ENCODE assay signal across 10 mouse cellular contexts in the genomic region with DNA sequence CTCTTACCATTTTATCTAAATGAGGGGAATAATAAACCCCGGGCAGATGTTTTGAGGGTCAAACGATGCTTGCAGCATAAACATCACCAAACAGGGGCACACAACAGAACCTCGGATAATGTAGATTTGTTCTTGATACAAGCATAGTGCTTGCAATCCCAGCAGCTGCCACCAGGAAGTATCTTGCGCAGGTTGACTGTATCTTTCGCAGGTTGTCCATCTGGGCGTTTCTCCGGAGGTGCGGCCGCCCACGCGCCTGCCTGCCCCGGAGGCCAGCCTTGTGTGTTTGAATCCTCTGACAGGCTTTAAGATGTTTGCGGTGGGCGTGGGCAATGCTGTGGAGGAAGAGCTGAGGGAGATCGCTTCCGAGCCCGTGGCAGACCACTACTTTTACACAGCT. TPM values are rescaled to one million over a fixed set of nuclear protein-coding genes. Genes with fewer than 3 reads are reported as not detected.
DNase-seq lines count a peak whose midpoint lies in the region; TF ChIP-seq lines count a peak whose summit lies in the region.
"Had no signal": no experiment of that assay in that cellular context is flagged by ENCODE, and none has a peak within 500 bp of the region (broad histone marks: within the 10 kb centered on the region; RNA-seq: fewer than 3 reads in every experiment).

No protein-coding gene starts in this region.

- peaks cover 3% of the 10 kb centered on the region for H3K4me1 ChIP-seq in testis, adult 2 months (ENCODE audit: control insufficient read depth, insufficient read depth, low read length)
- peaks cover 17% of the 10 kb centered on the region for H3K4me1 ChIP-seq in embryonic facial prominence, embryonic 10.5 days
- H3K4me1 ChIP-seq: heart, embryonic 15.5 days had no signal

- H3K27me3 ChIP-seq in testis, adult 2 months (ENCODE audit: control insufficient read depth, insufficient read depth, low read length), result no peaks in the 10 kb centered on the region
- H3K27me3 ChIP-seq in embryonic facial prominence, embryonic 10.5 days (replicated peaks; ENCODE audit: low read depth, poor library complexity, severe bottlenecking), result no peaks in the 10 kb centered on the region

- no peaks in the 10 kb centered on the region for H3K9me3 ChIP-seq in embryonic facial prominence, embryonic 10.5 days
- H3K9me3 ChIP-seq: heart, embryonic 15.5 days; megakaryocyte, embryonic 14.5 days had no signal

- intact Hi-C loops in gastrocnemius, adult 2 months (cut with DNase I), result no loop called here

- DNase-seq in gastrocnemius, adult 2 months, result peak; percentile 16
- DNase-seq in gastrocnemius, adult 18-20 months (ENCODE audit: low spot score), result no peak
- DNase-seq in testis, postnatal 10 days (ENCODE audit: low spot score), result no peak
- peak; percentile 58 for DNase-seq in embryonic facial prominence, embryonic 10.5 days (ENCODE audit: low spot score)
- DNase-seq in lung, postnatal 36 days, result peak; percentile 54
- DNase-seq in layer of hippocampus, adult 18-20 months (ENCODE audit: low spot score in 2 of 2), result no peak
- DNase-seq in gastrocnemius, postnatal 4 days (ENCODE audit: low spot score in 2 of 2), result no peak

- TF ChIP-seq POLR2A in testis, adult 2 months (IDR thresholded peaks at IDR 0.05; ENCODE audit: control insufficient read depth, low read depth, low read length), result no peak

- no peaks in the 10 kb centered on the region for H3K36me3 ChIP-seq in testis, adult 2 months (ENCODE audit: control insufficient read depth, insufficient read depth, low read length)
- H3K36me3 ChIP-seq in embryonic facial prominence, embryonic 10.5 days (replicated peaks), result no peaks in the 10 kb centered on the region
- H3K36me3 ChIP-seq: heart, embryonic 15.5 days had no signal

- WGBS in embryonic facial prominence, embryonic 10.5 days, result 45% methylated on average over 17 of the region's 17 CpGs

- no peak overlapping the region for H3K4me3 ChIP-seq in gastrocnemius, adult 2 months
- no peak overlapping the region for H3K4me3 ChIP-seq in testis, adult 2 months (ENCODE audit: control insufficient read depth, low read depth, low read length)
- no peak overlapping the region for H3K4me3 ChIP-seq in embryonic facial prominence, embryonic 10.5 days
- H3K4me3 ChIP-seq: heart, embryonic 15.5 days; megakaryocyte, embryonic 14.5 days had no signal

- H3K27ac ChIP-seq in gastrocnemius, adult 2 months, result no peak overlapping the region
- no peak overlapping the region for H3K27ac ChIP-seq in testis, adult 2 months (ENCODE audit: control insufficient read depth, insufficient read depth, low read depth, low read length)
- H3K27ac ChIP-seq in embryonic facial prominence, embryonic 10.5 days (replicated peaks), result no peak overlapping the region
- H3K27ac ChIP-seq: heart, embryonic 15.5 days had no signal

- TF ChIP-seq CTCF in gastrocnemius, adult 2 months (IDR thresholded peaks at IDR 0.05), result peak; percentile 35; the same call in 1 of the 2 replicates
- TF ChIP-seq CTCF in testis, adult 2 months (IDR thresholded peaks at IDR 0.05; ENCODE audit: control insufficient read depth, insufficient read depth, insufficient replicate concordance, low read depth, low read length), result peak; percentile 1; the same call in 1 of the 2 replicates

RNA-seq across cellular contexts. Expression of a gene that starts 8.3 kb away (rescaled TPM):
- not detected for total RNA-seq in gastrocnemius, adult 2 months (2021)
- total RNA-seq in gastrocnemius, adult 18-20 months (2021), result not detected
- not detected in 2 replicates for polyA plus RNA-seq in testis, adult 2 months (2012; rRNA removed)
- polyA plus RNA-seq in embryonic facial prominence, embryonic 10.5 days (2016; fragmentation: Nextera tagmentation; extraction: Ambion mirVana), result 0.11 TPM in 1 of 2 replicates, not detected in the other
- under 1 TPM; 0.33 to 0.72 TPM for total RNA-seq in layer of hippocampus, adult 18-20 months (2021)
- total RNA-seq in gastrocnemius, postnatal 4 days (2021), result not detected

RNA-seq across cellular contexts. Expression of a gene that starts 39.6 kb away (rescaled TPM):
- 1 to 10 TPM; 2.5 to 5.3 TPM for total RNA-seq in gastrocnemius, adult 2 months (2021)
- 1 to 10 TPM; 2.7 to 6.0 TPM for total RNA-seq in gastrocnemius, adult 18-20 months (2021)
- polyA plus RNA-seq in testis, adult 2 months (2012; rRNA removed), result 4.2 and 5.6 TPM in 2 replicates
- polyA plus RNA-seq in embryonic facial prominence, embryonic 10.5 days (2016; fragmentation: Nextera tagmentation; extraction: Ambion mirVana), result 13.0 and 16.4 TPM in 2 replicates
- 10 to 100 TPM; 39.2 to 42.9 TPM for total RNA-seq in layer of hippocampus, adult 18-20 months (2021)
- total RNA-seq in gastrocnemius, postnatal 4 days (2021), result 10 to 100 TPM; 24.4 to 26.4 TPM

Comparison
In these comparisons a context has a peak if more than half of its experiments do, and no peak if none do; other contexts are left out.
1. DNase-seq: peak in gastrocnemius, adult 2 months (single experiment), embryonic facial prominence, embryonic 10.5 days (single experiment) and lung, postnatal 36 days (single experiment); none in gastrocnemius, adult 18-20 months (single experiment), testis, postnatal 10 days (single experiment), layer of hippocampus, adult 18-20 months (0 of 2) and gastrocnemius, postnatal 4 days (0 of 2).